Mouse (Mus musculus): ENCODE results near the gene Cuedc1.

The Cuedc1 gene

DNA sequence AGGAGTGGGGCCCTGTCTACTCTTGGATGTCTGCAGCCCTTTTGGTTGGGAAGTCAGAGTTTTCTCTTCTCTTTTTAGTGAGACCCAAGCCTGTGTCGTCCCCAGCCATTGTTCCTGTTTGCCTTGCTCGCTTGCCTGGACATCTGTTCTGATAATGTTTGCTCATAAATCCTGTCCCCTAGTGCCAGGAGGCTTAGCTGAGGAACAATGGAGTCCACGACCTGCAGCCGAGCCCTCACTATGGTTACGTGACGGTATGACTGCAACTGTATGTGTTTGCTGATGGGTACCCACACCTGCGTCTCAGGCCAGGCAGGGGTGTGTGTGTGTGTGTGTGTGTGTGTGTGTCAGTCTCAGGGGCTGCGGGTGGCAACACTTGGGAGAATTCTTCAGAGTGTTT lies 44.5 kb downstream of the Cuedc1 start:
- Histone ChIP-seq H3K27me3 (ENCODE audit: insufficient read depth, low read length) (no peaks in the 10 kb centered on the region; the same call in 1 of the 2 replicates), H3K4me1 (replicated peaks; ENCODE audit: low read depth, low read length) (peaks cover 60% of the 10 kb centered on the region), H3K9me3 (ENCODE audit: low read length) (no peaks in the 10 kb centered on the region), H3K4me3 (replicated peaks; ENCODE audit: low read length) (no peak overlapping the region), H3K36me3 (ENCODE audit: insufficient read depth, low read length) (no peaks in the 10 kb centered on the region)
- TF ChIP-seq POU5F1 (IDR thresholded peaks at IDR 0.05; ENCODE audit: borderline replicate concordance, low read length) (no peak), CTCF (conservative IDR thresholded peaks at IDR 0.05; ENCODE audit: low read length) (no peak), NANOG (IDR thresholded peaks at IDR 0.05; ENCODE audit: borderline replicate concordance, low read length) (no peak)

GRCm38 (mm10) chr11:88144100-88144499 lies 46.2 kb downstream of the Cuedc1 start:
- no peak overlapping the region for H3K4me3 ChIP-seq (replicated peaks; ENCODE audit: low read length)
- H3K9me3 ChIP-seq (ENCODE audit: low read length): no peaks in the 10 kb centered on the region

DNA sequence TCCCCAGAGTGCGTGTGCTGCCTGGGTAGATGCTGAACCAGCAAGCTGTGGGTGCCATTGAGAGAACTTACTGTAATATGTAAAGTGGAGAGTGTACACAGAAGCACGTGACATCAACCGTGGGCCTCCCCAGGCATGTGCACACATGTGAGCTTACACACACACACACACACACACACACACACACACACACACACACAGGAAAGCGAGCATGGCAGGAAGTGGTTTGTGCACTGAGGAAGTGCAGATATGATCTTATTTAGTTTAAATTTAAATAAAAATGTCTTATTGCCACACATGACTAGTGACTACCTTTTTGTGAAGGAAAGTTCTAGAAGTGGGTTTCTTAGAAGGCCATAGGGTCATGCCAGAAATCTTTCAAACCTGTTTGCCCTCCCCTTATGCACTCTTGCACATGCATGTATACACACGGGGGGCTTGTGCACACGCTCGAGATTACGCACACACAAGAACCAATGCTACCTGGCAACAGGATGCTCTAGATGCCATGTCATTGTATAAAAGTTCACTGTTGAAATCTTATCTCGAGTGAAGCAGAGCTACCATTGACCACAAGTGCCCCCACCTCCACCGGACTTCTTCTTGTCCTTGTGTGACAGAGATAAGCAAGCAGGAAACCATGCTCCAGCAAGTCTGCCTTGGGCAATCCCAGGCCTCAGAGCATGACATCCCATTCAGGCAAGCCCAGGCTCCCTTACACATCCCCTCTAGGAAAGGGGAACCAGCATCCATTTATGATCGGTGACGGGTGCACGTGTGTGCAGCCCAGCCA lies 47.6 kb downstream of the Cuedc1 start:
- H3K9me3 ChIP-seq (ENCODE audit: low read length): no peaks in the 10 kb centered on the region
- H3K27me3 ChIP-seq (ENCODE audit: insufficient read depth, low read length): no peaks in the 10 kb centered on the region; the same call in 1 of the 2 replicates
- H3K4me3 ChIP-seq (replicated peaks; ENCODE audit: low read length): no peak overlapping the region
- no peaks in the 10 kb centered on the region for H3K36me3 ChIP-seq (ENCODE audit: insufficient read depth, low read length)
- peaks cover 40% of the 10 kb centered on the region for H3K4me1 ChIP-seq (replicated peaks; ENCODE audit: low read depth, low read length)
- no peak for TF ChIP-seq POU5F1 (IDR thresholded peaks at IDR 0.05; ENCODE audit: borderline replicate concordance, low read length)

More at GRCm38 (mm10) chr11:88144100-88144499, 46.2 kb downstream of the Cuedc1 start:
- Histone ChIP-seq H3K27me3 (ENCODE audit: insufficient read depth, low read length) (no peaks in the 10 kb centered on the region; the same call in 1 of the 2 replicates), H3K36me3 (ENCODE audit: insufficient read depth, low read length) (no peaks in the 10 kb centered on the region), H3K4me1 (replicated peaks; ENCODE audit: low read depth, low read length) (peaks cover 48% of the 10 kb centered on the region)
- no peak for TF ChIP-seq POU5F1 (IDR thresholded peaks at IDR 0.05; ENCODE audit: borderline replicate concordance, low read length)
- no peak for TF ChIP-seq CTCF (conservative IDR thresholded peaks at IDR 0.05; ENCODE audit: low read length)
- TF ChIP-seq NANOG (IDR thresholded peaks at IDR 0.05; ENCODE audit: borderline replicate concordance, low read length): no peak

GRCm38 (mm10) chr11:88146264-88147060 lies 48.6 kb downstream of the Cuedc1 start:
- Histone ChIP-seq H3K36me3 (ENCODE audit: insufficient read depth, low read length) (no peaks in the 10 kb centered on the region), H3K4me1 (replicated peaks; ENCODE audit: low read depth, low read length) (peaks cover 36% of the 10 kb centered on the region), H3K9me3 (ENCODE audit: low read length) (no peaks in the 10 kb centered on the region), H3K27me3 (ENCODE audit: insufficient read depth, low read length) (no peaks in the 10 kb centered on the region; the same call in 1 of the 2 replicates), H3K4me3 (replicated peaks; ENCODE audit: low read length) (no peak overlapping the region)
- TF ChIP-seq POU5F1 (IDR thresholded peaks at IDR 0.05; ENCODE audit: borderline replicate concordance, low read length): no peak
- TF ChIP-seq NANOG (IDR thresholded peaks at IDR 0.05; ENCODE audit: borderline replicate concordance, low read length): no peak
- TF ChIP-seq CTCF (conservative IDR thresholded peaks at IDR 0.05; ENCODE audit: low read length): no peak

DNA sequence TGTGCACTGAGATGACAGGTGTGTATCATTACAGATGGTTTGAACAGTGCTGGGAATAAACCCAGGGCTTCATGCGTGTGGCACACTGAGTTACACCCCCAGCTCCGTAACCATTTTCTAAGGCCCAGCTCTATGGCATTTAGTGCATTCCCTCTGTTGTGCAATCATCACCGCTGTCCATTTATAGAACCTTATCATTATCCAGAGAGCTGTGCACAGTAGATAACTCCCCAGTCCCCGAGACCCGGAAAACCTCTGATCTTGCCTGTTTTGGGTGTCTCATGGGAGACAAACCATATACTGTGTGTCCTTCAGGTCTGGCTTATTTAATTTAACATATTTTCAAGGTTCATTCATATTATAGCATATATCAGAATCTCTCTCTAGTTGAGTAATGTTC lies 49.5 kb downstream of the Cuedc1 start:
- Histone ChIP-seq H3K9me3 (ENCODE audit: low read length) (no peaks in the 10 kb centered on the region), H3K27me3 (ENCODE audit: insufficient read depth, low read length) (no peaks in the 10 kb centered on the region; the same call in 1 of the 2 replicates), H3K4me3 (replicated peaks; ENCODE audit: low read length) (no peak overlapping the region), H3K4me1 (replicated peaks; ENCODE audit: low read depth, low read length) (peaks cover 33% of the 10 kb centered on the region), H3K36me3 (ENCODE audit: insufficient read depth, low read length) (no peaks in the 10 kb centered on the region)
- no peak for TF ChIP-seq POU5F1 (IDR thresholded peaks at IDR 0.05; ENCODE audit: borderline replicate concordance, low read length)

DNA sequence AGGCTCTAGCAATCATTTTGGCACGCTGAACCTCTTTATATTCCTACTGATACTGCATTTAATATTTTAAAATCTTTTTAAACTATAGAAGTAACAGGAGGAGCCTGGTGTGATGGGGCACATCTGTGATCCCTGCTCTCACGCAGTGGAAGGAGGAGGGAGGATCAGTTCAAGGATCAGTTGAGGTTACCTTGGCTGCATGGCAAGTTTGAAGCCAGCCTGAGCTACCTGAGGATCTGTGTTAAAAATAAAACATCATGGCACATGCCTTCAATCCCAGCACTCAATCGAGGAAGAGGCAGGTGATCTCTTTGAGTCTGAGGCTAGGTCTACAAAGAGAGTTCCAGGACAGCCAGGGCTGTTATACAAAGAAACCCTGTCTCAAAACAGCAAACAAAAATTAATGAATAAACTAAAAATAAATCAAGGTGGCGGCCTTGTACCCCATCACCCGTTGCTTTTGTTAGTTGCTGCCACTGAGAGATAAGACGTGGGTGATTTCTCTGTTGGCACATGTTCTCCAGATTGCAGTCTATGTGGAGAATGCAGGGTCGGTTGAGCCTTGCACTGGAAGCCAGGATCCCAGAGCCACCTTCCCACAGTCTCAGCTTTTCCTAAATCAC lies 50.3 kb downstream of the Cuedc1 start:
- no peaks in the 10 kb centered on the region for H3K36me3 ChIP-seq (ENCODE audit: insufficient read depth, low read length)
- H3K4me3 ChIP-seq (replicated peaks; ENCODE audit: low read length): no peak overlapping the region
- peaks cover 27% of the 10 kb centered on the region for H3K4me1 ChIP-seq (replicated peaks; ENCODE audit: low read depth, low read length)
- H3K27me3 ChIP-seq (ENCODE audit: insufficient read depth, low read length): no peaks in the 10 kb centered on the region; the same call in 1 of the 2 replicates
- H3K9me3 ChIP-seq (ENCODE audit: low read length): no peaks in the 10 kb centered on the region
- TF ChIP-seq POU5F1 (IDR thresholded peaks at IDR 0.05; ENCODE audit: borderline replicate concordance, low read length) (no peak), NANOG (IDR thresholded peaks at IDR 0.05; ENCODE audit: borderline replicate concordance, low read length) (no peak)

- TF ChIP-seq NANOG (IDR thresholded peaks at IDR 0.05; ENCODE audit: borderline replicate concordance, low read length) (no peak), CTCF (conservative IDR thresholded peaks at IDR 0.05; ENCODE audit: low read length) (no peak), POU5F1 (IDR thresholded peaks at IDR 0.05; ENCODE audit: borderline replicate concordance, low read length) (no peak)
Observed at GRCm38 (mm10) chr11:88148638-88149279, 50.9 kb downstream of the Cuedc1 start.

More at GRCm38 (mm10) chr11:88148638-88149279, 50.9 kb downstream of the Cuedc1 start:
- Histone ChIP-seq H3K9me3 (ENCODE audit: low read length) (no peaks in the 10 kb centered on the region), H3K4me3 (replicated peaks; ENCODE audit: low read length) (no peak overlapping the region), H3K4me1 (replicated peaks; ENCODE audit: low read depth, low read length) (peaks cover 28% of the 10 kb centered on the region), H3K27me3 (ENCODE audit: insufficient read depth, low read length) (no peaks in the 10 kb centered on the region; the same call in 1 of the 2 replicates), H3K36me3 (ENCODE audit: insufficient read depth, low read length) (no peaks in the 10 kb centered on the region)

Measured in E14TG2a.4 (cell line).